Mouse (Mus musculus) heart, adult 2 months (tissue): ENCODE measurements around the gene Dbp.

Experiments used
- CTCF ChIP-seq: fragments of 200-600 bp; IDR thresholded peaks from 2 replicates; pipeline ENCODE4 v1.8.1; 2022; ENCODE audit warnings: antibody characterized with exemption, mild to moderate bottlenecking, moderate library complexity
- EP300 ChIP-seq: fragments of 200-500 bp; IDR thresholded peaks from 2 replicates; pipeline ENCODE4 v1.6.1; 2011; ENCODE audit warnings: low read depth, low read length, control low read depth; ENCODE audit not compliant: insufficient read depth

GRCm38 (mm10) chr7:45689099-45689498, 15.8 kb upstream of the Dbp start:
- TF ChIP-seq EP300: no peak
- TF ChIP-seq CTCF: no peak
